Mouse (Mus musculus): ENCODE data around the gene Imp4. TPM values are rescaled to one million over a fixed set of nuclear protein-coding genes. Genes with fewer than 3 reads are reported as not detected.

Gene Imp4
- polyA plus RNA-seq, 1 experiment from 2014 or later = 66.7 TPM

DNA sequence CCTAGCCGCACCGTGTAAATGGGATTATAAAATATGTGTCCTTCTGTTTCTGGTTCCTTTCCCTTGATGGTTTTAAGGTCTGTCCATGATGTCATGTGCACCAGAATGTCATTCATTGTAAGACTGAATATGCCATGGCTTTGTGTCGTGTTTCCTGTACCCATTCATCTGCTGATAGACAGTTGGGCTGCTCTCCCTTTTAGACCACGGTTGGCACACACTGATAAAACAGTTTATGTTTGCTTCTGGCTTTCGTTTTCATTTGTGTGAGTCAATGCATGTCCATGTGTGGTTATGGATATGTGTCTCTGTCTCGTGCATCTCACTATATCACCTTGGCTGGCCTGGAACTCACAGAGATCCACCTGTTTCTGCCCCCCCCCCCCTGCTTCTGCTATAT, 25.8 kb downstream of the Imp4 start:
- Histone ChIP-seq H3K9me3 (replicated peaks) (no peaks in the 10 kb centered on the region), H3K9ac (no peak overlapping the region), H3K27ac (no peak overlapping the region), H3K4me3 (no peak overlapping the region), H3K27me3 (peaks cover 12% of the 10 kb centered on the region), H3K4me1 (no peaks in the 10 kb centered on the region), H3K4me2 (no peak overlapping the region), H3K36me3 (ENCODE audit: poor library complexity, severe bottlenecking) (no peaks in the 10 kb centered on the region)
- ATAC-seq = no peak
- WGBS = 81% methylated on average over 6 of the region's 6 CpGs

- 65% methylated on average over 3 of the region's 3 CpGs for whole genome bisulfite sequencing
- ATAC-seq = no peak
- Histone ChIP-seq H3K4me1 (peaks cover 8% of the 10 kb centered on the region), H3K4me2 (no peak overlapping the region), H3K9ac (no peak overlapping the region), H3K36me3 (ENCODE audit: poor library complexity, severe bottlenecking) (no peaks in the 10 kb centered on the region), H3K27me3 (peaks cover 23% of the 10 kb centered on the region), H3K27ac (no peak overlapping the region), H3K4me3 (no peak overlapping the region), H3K9me3 (replicated peaks) (no peaks in the 10 kb centered on the region)
These were observed 28.4 kb downstream of the Imp4 start for GRCm38 (mm10) chr1:34468051-34468450.

- Histone ChIP-seq H3K9ac (no peak overlapping the region), H3K36me3 (ENCODE audit: poor library complexity, severe bottlenecking) (no peaks in the 10 kb centered on the region), H3K4me2 (no peak overlapping the region), H3K4me3 (no peak overlapping the region), H3K4me1 (peaks cover 11% of the 10 kb centered on the region), H3K27ac (no peak overlapping the region), H3K27me3 (peaks cover 27% of the 10 kb centered on the region), H3K9me3 (replicated peaks) (no peaks in the 10 kb centered on the region)
- ATAC-seq = no peak
- WGBS = 69% methylated on average over 4 of the region's 4 CpGs
These were observed 28.8 kb downstream of the Imp4 start for GRCm38 (mm10) chr1:34468500-34468899.

DNA sequence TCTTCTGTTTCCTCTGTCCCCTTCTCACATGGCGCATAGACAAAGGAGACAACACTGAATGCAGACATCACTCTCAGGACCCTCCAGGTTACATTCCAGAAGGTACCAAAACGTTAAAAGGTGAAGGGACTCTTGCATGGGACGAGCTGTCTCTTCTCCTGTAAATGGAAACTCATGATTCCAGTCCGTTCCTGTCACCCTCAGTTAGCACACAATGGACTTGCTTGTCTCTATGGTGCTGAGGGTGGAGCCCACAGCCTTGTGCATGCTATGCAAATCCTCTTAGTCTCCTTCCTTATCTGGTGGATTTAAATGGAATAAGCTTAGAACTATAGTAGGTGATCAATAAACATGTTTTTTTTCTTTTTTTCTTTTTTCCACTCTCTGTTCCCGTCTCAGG, 30.1 kb downstream of the Imp4 start:
- Histone ChIP-seq H3K9ac (no peak overlapping the region), H3K27me3 (peaks cover 31% of the 10 kb centered on the region), H3K9me3 (replicated peaks) (no peaks in the 10 kb centered on the region), H3K27ac (no peak overlapping the region), H3K4me2 (no peak overlapping the region), H3K36me3 (ENCODE audit: poor library complexity, severe bottlenecking) (no peaks in the 10 kb centered on the region), H3K4me1 (peaks cover 11% of the 10 kb centered on the region), H3K4me3 (no peak overlapping the region)
- 71% methylated on average over 5 of the region's 5 CpGs for WGBS
- ATAC-seq = no peak

GRCm38 (mm10) chr1:34472427-34473300, 33.0 kb downstream of the Imp4 start:
- 1% methylated on average over 33 of the region's 43 CpGs for WGBS
- H3K4me1 ChIP-seq = peaks cover 11% of the 10 kb centered on the region

GRCm38 (mm10) chr1:34478891-34479655, 39.4 kb downstream of the Imp4 start:
- 81% methylated on average over 11 of the region's 11 CpGs for WGBS
- ATAC-seq = no peak

More at GRCm38 (mm10) chr1:34472427-34473300, 33.0 kb downstream of the Imp4 start:
- H3K36me3 ChIP-seq (ENCODE audit: poor library complexity, severe bottlenecking) = no peaks in the 10 kb centered on the region
- peak overlapping the region; percentile 96 for H3K4me2 ChIP-seq
- peak; percentile 75 for ATAC-seq
- no peaks in the 10 kb centered on the region for H3K9me3 ChIP-seq (replicated peaks)
- H3K27me3 ChIP-seq = peaks cover 37% of the 10 kb centered on the region
- H3K4me3 ChIP-seq = peak overlapping the region; percentile 49
- H3K27ac ChIP-seq = no peak overlapping the region
- peak overlapping the region; percentile 59 for H3K9ac ChIP-seq

GRCm38 (mm10) chr1:34480801-34481200, 41.1 kb downstream of the Imp4 start:
- WGBS = 87% methylated on average over 5 of the region's 5 CpGs
- Histone ChIP-seq H3K4me1 (peaks cover 6% of the 10 kb centered on the region; the same call in 1 of the 2 replicates), H3K27ac (no peak overlapping the region), H3K27me3 (0 out of 2 replicates have a peak, but pooled peaks cover 7% of the 10 kb centered on the region), H3K9me3 (replicated peaks) (no peaks in the 10 kb centered on the region), H3K4me3 (no peak overlapping the region), H3K9ac (no peak overlapping the region), H3K36me3 (ENCODE audit: poor library complexity, severe bottlenecking) (no peaks in the 10 kb centered on the region), H3K4me2 (no peak overlapping the region)
- ATAC-seq = no peak

More at GRCm38 (mm10) chr1:34478891-34479655, 39.4 kb downstream of the Imp4 start:
- Histone ChIP-seq H3K27me3 (0 out of 2 replicates have a peak, but pooled peaks cover 6% of the 10 kb centered on the region), H3K9ac (no peak overlapping the region), H3K36me3 (ENCODE audit: poor library complexity, severe bottlenecking) (no peaks in the 10 kb centered on the region), H3K9me3 (replicated peaks) (no peaks in the 10 kb centered on the region), H3K4me1 (no peaks in the 10 kb centered on the region), H3K4me2 (no peak overlapping the region), H3K27ac (no peak overlapping the region), H3K4me3 (no peak overlapping the region)

GRCm38 (mm10) chr1:34481920-34482669, 42.4 kb downstream of the Imp4 start:
- 79% methylated on average over 5 of the region's 5 CpGs for WGBS
- no peak for ATAC-seq
- 0 out of 2 replicates have a peak, but pooled peaks cover 4% of the 10 kb centered on the region for H3K27me3 ChIP-seq

GRCm38 (mm10) chr1:34484470-34484869, 44.8 kb downstream of the Imp4 start:
- 80% methylated on average over 10 of the region's 10 CpGs for WGBS
- Histone ChIP-seq H3K9me3 (replicated peaks) (no peaks in the 10 kb centered on the region), H3K4me3 (no peak overlapping the region), H3K27ac (no peak overlapping the region), H3K9ac (no peak overlapping the region), H3K27me3 (0 out of 2 replicates have a peak, but pooled peaks cover 4% of the 10 kb centered on the region), H3K4me1 (peaks cover 6% of the 10 kb centered on the region; the same call in 1 of the 2 replicates), H3K36me3 (ENCODE audit: poor library complexity, severe bottlenecking) (no peaks in the 10 kb centered on the region), H3K4me2 (no peak overlapping the region)
- ATAC-seq = no peak

More at GRCm38 (mm10) chr1:34481920-34482669, 42.4 kb downstream of the Imp4 start:
- H3K4me2 ChIP-seq = no peak overlapping the region
- H3K4me3 ChIP-seq = no peak overlapping the region
- no peaks in the 10 kb centered on the region for H3K36me3 ChIP-seq (ENCODE audit: poor library complexity, severe bottlenecking)
- peaks cover 6% of the 10 kb centered on the region; the same call in 1 of the 2 replicates for H3K4me1 ChIP-seq
- H3K27ac ChIP-seq = no peak overlapping the region
- H3K9ac ChIP-seq = no peak overlapping the region
- H3K9me3 ChIP-seq (replicated peaks) = no peaks in the 10 kb centered on the region

GRCm38 (mm10) chr1:34485461-34486188, 46.0 kb downstream of the Imp4 start:
- peak overlapping the region; percentile 26 for H3K4me3 ChIP-seq
- H3K4me2 ChIP-seq = peak overlapping the region; percentile 52
- ATAC-seq = peak; percentile 65
- H3K9me3 ChIP-seq (replicated peaks) = no peaks in the 10 kb centered on the region
- 0 out of 2 replicates have a peak, but pooled peaks cover 4% of the 10 kb centered on the region for H3K27me3 ChIP-seq
- H3K9ac ChIP-seq = peak overlapping the region; percentile 35
- H3K4me1 ChIP-seq = peaks cover 6% of the 10 kb centered on the region; the same call in 1 of the 2 replicates
- H3K27ac ChIP-seq = no peak overlapping the region
- no peaks in the 10 kb centered on the region for H3K36me3 ChIP-seq (ENCODE audit: poor library complexity, severe bottlenecking)
- WGBS = 12% methylated on average over 25 of the region's 25 CpGs

- H3K9me3 ChIP-seq (replicated peaks) = no peaks in the 10 kb centered on the region
- no peak for ATAC-seq
- no peak overlapping the region for H3K9ac ChIP-seq
- H3K27me3 ChIP-seq = 0 out of 2 replicates have a peak, but pooled peaks cover 4% of the 10 kb centered on the region
- no peak overlapping the region for H3K4me2 ChIP-seq
- no peak overlapping the region for H3K27ac ChIP-seq
- H3K4me1 ChIP-seq = peaks cover 6% of the 10 kb centered on the region; the same call in 1 of the 2 replicates
- WGBS = 97% methylated on average over 3 of the region's 3 CpGs
- H3K4me3 ChIP-seq = no peak overlapping the region
- no peaks in the 10 kb centered on the region for H3K36me3 ChIP-seq (ENCODE audit: poor library complexity, severe bottlenecking)
These were observed 47.7 kb downstream of the Imp4 start for GRCm38 (mm10) chr1:34487383-34487782.
